ENCODE assay signal across 8 mouse cellular contexts in genomic region chr7:102246265-102246664, GRCm38 (mm10). TPM values are rescaled to one million over a fixed set of nuclear protein-coding genes. Genes with fewer than 3 reads are reported as not detected.
A peak's percentile ranks its signal among the peaks of the same experiment; 100 is the strongest.
DNase-seq lines count a peak whose midpoint lies in the region; ATAC-seq and TF ChIP-seq lines count a peak whose summit lies in the region.

No protein-coding gene starts in this region.

- no peak overlapping the region for H3K4me3 ChIP-seq in heart, embryonic 14.5 days (ENCODE audit: control insufficient read depth in 1 of 2, insufficient read depth in 1 of 2, low read depth in 1 of 2, low read length in 2 of 2)
- H3K4me3 ChIP-seq in midbrain, embryonic 11.5 days (ENCODE audit: low read depth, low read length) = no peak overlapping the region
- no peak overlapping the region for H3K4me3 ChIP-seq in midbrain, postnatal 0 days (ENCODE audit: low read depth, low read length)
- H3K4me3 ChIP-seq in intestine, postnatal 0 days (ENCODE audit: low read depth, low read length) = no peak overlapping the region
- no peak overlapping the region for H3K4me3 ChIP-seq in stomach, embryonic 15.5 days (replicated peaks)

- no peaks in the 10 kb centered on the region for H3K9me3 ChIP-seq in heart, embryonic 14.5 days (ENCODE audit: control insufficient read depth, low read length)
- no peaks in the 10 kb centered on the region for H3K9me3 ChIP-seq in midbrain, embryonic 11.5 days (ENCODE audit: control insufficient read depth, low read length)
- no peaks in the 10 kb centered on the region for H3K9me3 ChIP-seq in midbrain, postnatal 0 days (ENCODE audit: low read length)
- H3K9me3 ChIP-seq in intestine, postnatal 0 days (ENCODE audit: control insufficient read depth) = no peaks in the 10 kb centered on the region
- H3K9me3 ChIP-seq in stomach, embryonic 15.5 days = no peaks in the 10 kb centered on the region

- 48% methylated on average over 6 of the region's 6 CpGs for WGBS in heart, embryonic 14.5 days
- whole genome bisulfite sequencing in midbrain, embryonic 11.5 days = 54% methylated on average over 6 of the region's 6 CpGs
- 63% methylated on average over 6 of the region's 6 CpGs for WGBS in midbrain, postnatal 0 days
- 29% methylated on average over 6 of the region's 6 CpGs for WGBS in intestine, postnatal 0 days
- WGBS in stomach, embryonic 15.5 days = 49% methylated on average over 6 of the region's 6 CpGs

- H3K36me3 ChIP-seq in heart, embryonic 14.5 days (ENCODE audit: control insufficient read depth, insufficient read depth, low read length) = peaks cover 17% of the 10 kb centered on the region
- no peaks in the 10 kb centered on the region for H3K36me3 ChIP-seq in midbrain, embryonic 11.5 days (ENCODE audit: control insufficient read depth, insufficient read depth, low read length)
- H3K36me3 ChIP-seq in midbrain, postnatal 0 days (ENCODE audit: insufficient read depth, low read length) = no peaks in the 10 kb centered on the region
- peaks cover 4% of the 10 kb centered on the region for H3K36me3 ChIP-seq in intestine, postnatal 0 days (ENCODE audit: control insufficient read depth, insufficient read depth)
- no peaks in the 10 kb centered on the region for H3K36me3 ChIP-seq in stomach, embryonic 15.5 days

- H3K4me1 ChIP-seq in heart, embryonic 14.5 days (ENCODE audit: control insufficient read depth in 2 of 2, insufficient read depth in 2 of 2, low read length in 2 of 2) = peaks cover 35 to 72% of the 10 kb centered on the region in 2 experiments
- peaks cover 26% of the 10 kb centered on the region for H3K4me1 ChIP-seq in midbrain, embryonic 11.5 days (ENCODE audit: control insufficient read depth, insufficient read depth, low read length)
- H3K4me1 ChIP-seq in midbrain, postnatal 0 days (ENCODE audit: insufficient read depth, low read length) = peaks cover 3% of the 10 kb centered on the region; the same call in 1 of the 2 replicates
- H3K4me1 ChIP-seq in intestine, postnatal 0 days (replicated peaks; ENCODE audit: control insufficient read depth, insufficient read depth, low read length) = peaks cover 48% of the 10 kb centered on the region
- peaks cover 58% of the 10 kb centered on the region for H3K4me1 ChIP-seq in stomach, embryonic 15.5 days

- peak overlapping the region; percentile 83; the same call in 1 of the 2 replicates for H3K4me2 ChIP-seq in heart, embryonic 14.5 days (ENCODE audit: low read length)
- no peak overlapping the region for H3K4me2 ChIP-seq in midbrain, embryonic 11.5 days
- H3K4me2 ChIP-seq in midbrain, postnatal 0 days (ENCODE audit: low read depth, low read length, poor library complexity, severe bottlenecking) = no peak overlapping the region
- H3K4me2 ChIP-seq in intestine, postnatal 0 days (replicated peaks; ENCODE audit: low read depth) = peak overlapping the region; percentile 88
- H3K4me2 ChIP-seq in stomach, embryonic 15.5 days = peak overlapping the region; percentile 88

- no peaks in the 10 kb centered on the region for H3K27me3 ChIP-seq in heart, embryonic 14.5 days (ENCODE audit: control insufficient read depth, insufficient read depth, low read length)
- no peaks in the 10 kb centered on the region for H3K27me3 ChIP-seq in midbrain, embryonic 11.5 days (ENCODE audit: control insufficient read depth, insufficient read depth, low read length)
- no peaks in the 10 kb centered on the region for H3K27me3 ChIP-seq in midbrain, postnatal 0 days (ENCODE audit: insufficient read depth, low read length)
- H3K27me3 ChIP-seq in intestine, postnatal 0 days (replicated peaks; ENCODE audit: control insufficient read depth, insufficient read depth, low read length) = no peaks in the 10 kb centered on the region
- no peaks in the 10 kb centered on the region for H3K27me3 ChIP-seq in stomach, embryonic 15.5 days (replicated peaks)

- DNase-seq in heart, adult 9 months (ENCODE audit: low spot score in 2 of 2) = no peak
- no peak for DNase-seq in midbrain, embryonic 11.5 days (ENCODE audit: low spot score, missing footprints)
- no peak for DNase-seq in midbrain, postnatal 0 days (ENCODE audit: low spot score)
- no peak for DNase-seq in left cerebral cortex, postnatal 10 days (ENCODE audit: extremely low spot score in 1 of 2, low spot score in 2 of 2)
- DNase-seq in left cerebral cortex, postnatal 36 days (ENCODE audit: low spot score in 2 of 2) = no peak

- no peak for ATAC-seq in heart, embryonic 14.5 days (ENCODE audit: insufficient number of reproducible peaks, insufficient read depth, low FRiP score, low read depth)
- ATAC-seq in midbrain, embryonic 11.5 days (ENCODE audit: low FRiP score) = no peak
- no peak for ATAC-seq in midbrain, postnatal 0 days (ENCODE audit: low FRiP score)
- ATAC-seq in intestine, postnatal 0 days = no peak
- ATAC-seq in stomach, embryonic 15.5 days (ENCODE audit: insufficient read depth, low FRiP score, low read depth) = no peak

- no peak for TF ChIP-seq CTCF in midbrain, postnatal 0 days (IDR thresholded peaks at IDR 0.05)
- TF ChIP-seq CTCF in intestine, postnatal 0 days (IDR thresholded peaks at IDR 0.05; ENCODE audit: low read depth) = no peak

- peak overlapping the region; percentile 48 for H3K9ac ChIP-seq in heart, embryonic 14.5 days (ENCODE audit: low read length)
- H3K9ac ChIP-seq in midbrain, embryonic 11.5 days (ENCODE audit: low read length) = peak overlapping the region; percentile 24; the same call in 1 of the 2 replicates
- no peak overlapping the region for H3K9ac ChIP-seq in midbrain, postnatal 0 days (replicated peaks; ENCODE audit: low read length, poor library complexity, severe bottlenecking)
- H3K9ac ChIP-seq in intestine, postnatal 0 days (ENCODE audit: low read depth, low read length) = no peak overlapping the region
- H3K9ac ChIP-seq in stomach, embryonic 15.5 days = no peak overlapping the region

- peak overlapping the region in 1 of 2 experiments; percentile 57; a peak in 2 of 4 replicates for H3K27ac ChIP-seq in heart, embryonic 14.5 days (replicated peaks in 1 of 2; ENCODE audit: control insufficient read depth in 1 of 2, insufficient read depth in 1 of 2, low read depth in 2 of 2, low read length in 2 of 2)
- no peak overlapping the region for H3K27ac ChIP-seq in midbrain, embryonic 11.5 days (ENCODE audit: low read depth, low read length)
- H3K27ac ChIP-seq in midbrain, postnatal 0 days (ENCODE audit: low read depth, low read length) = no peak overlapping the region; the same call in 1 of the 2 replicates
- peak overlapping the region; percentile 84; the same call in 1 of the 2 replicates for H3K27ac ChIP-seq in intestine, postnatal 0 days (ENCODE audit: low read depth, low read length)
- peak overlapping the region; percentile 31; the same call in 1 of the 2 replicates for H3K27ac ChIP-seq in stomach, embryonic 15.5 days

- intact Hi-C loops in left cerebral cortex, postnatal 10 days (cut with DNase I) = no loop called here
- intact Hi-C loops in left cerebral cortex, postnatal 36 days (cut with DNase I) = loop anchor here (5.0 kb wide), 1 partner anchor 34 kb away; the partner anchor contains the start of genes Nup98 and Pgap2

RNA-seq across cellular contexts. Expression of gene Rhog, which starts 9.6 kb away (rescaled TPM):
- 43.8 and 46.2 TPM in 2 replicates for polyA plus RNA-seq in heart, embryonic 14.5 days (2014; fragmentation: Nextera tagmentation; extraction: Ambion mirVana)
- polyA plus RNA-seq in midbrain, embryonic 11.5 days (2014; fragmentation: Nextera tagmentation; extraction: Ambion mirVana) = 29.4 and 31.4 TPM in 2 replicates
- 11.0 and 11.3 TPM in 2 replicates for total RNA-seq in midbrain, postnatal 0 days (2014; rRNA removed)
- 15.8 and 17.2 TPM in 2 replicates for polyA plus RNA-seq in midbrain, postnatal 0 days (2015; fragmentation: Nextera tagmentation; extraction: Ambion mirVana)
- 74.2 and 78.1 TPM in 2 replicates for polyA plus RNA-seq in intestine, postnatal 0 days (2015; fragmentation: Nextera tagmentation; extraction: Ambion mirVana)
- polyA plus RNA-seq in stomach, embryonic 15.5 days (2015; fragmentation: Nextera tagmentation; extraction: Ambion mirVana) = 58.4 and 67.7 TPM in 2 replicates
- 10 to 100 TPM; 13.8 to 14.5 TPM for total RNA-seq in left cerebral cortex, postnatal 10 days (2021)
- 10 to 100 TPM; 25.5 to 31.0 TPM for total RNA-seq in left cerebral cortex, postnatal 36 days (2021)

RNA-seq across cellular contexts. Expression of gene Stim1, which starts 21.3 kb away (rescaled TPM):
- 13.1 and 15.0 TPM in 2 replicates for polyA plus RNA-seq in heart, embryonic 14.5 days (2014; fragmentation: Nextera tagmentation; extraction: Ambion mirVana)
- polyA plus RNA-seq in midbrain, embryonic 11.5 days (2014; fragmentation: Nextera tagmentation; extraction: Ambion mirVana) = 9.1 and 11.6 TPM in 2 replicates
- 26.6 and 30.7 TPM in 2 replicates for total RNA-seq in midbrain, postnatal 0 days (2014; rRNA removed)
- 15.4 and 17.1 TPM in 2 replicates for polyA plus RNA-seq in midbrain, postnatal 0 days (2015; fragmentation: Nextera tagmentation; extraction: Ambion mirVana)
- polyA plus RNA-seq in intestine, postnatal 0 days (2015; fragmentation: Nextera tagmentation; extraction: Ambion mirVana) = 13.0 and 13.8 TPM in 2 replicates
- 26.5 TPM in 2 replicates for polyA plus RNA-seq in stomach, embryonic 15.5 days (2015; fragmentation: Nextera tagmentation; extraction: Ambion mirVana)
- 10 to 100 TPM; 71.5 to 73.3 TPM for total RNA-seq in left cerebral cortex, postnatal 10 days (2021)
- total RNA-seq in left cerebral cortex, postnatal 36 days (2021) = 10 to 100 TPM; 88.5 to 92.8 TPM

RNA-seq across cellular contexts. Expression of gene Pgap2, which starts 36.3 kb away (rescaled TPM):
- 63.5 and 70.1 TPM in 2 replicates for polyA plus RNA-seq in heart, embryonic 14.5 days (2014; fragmentation: Nextera tagmentation; extraction: Ambion mirVana)
- polyA plus RNA-seq in midbrain, embryonic 11.5 days (2014; fragmentation: Nextera tagmentation; extraction: Ambion mirVana) = 51.6 and 52.1 TPM in 2 replicates
- 56.6 TPM in 2 replicates for total RNA-seq in midbrain, postnatal 0 days (2014; rRNA removed)
- 51.7 and 54.9 TPM in 2 replicates for polyA plus RNA-seq in midbrain, postnatal 0 days (2015; fragmentation: Nextera tagmentation; extraction: Ambion mirVana)
- polyA plus RNA-seq in intestine, postnatal 0 days (2015; fragmentation: Nextera tagmentation; extraction: Ambion mirVana) = 34.9 and 35.0 TPM in 2 replicates
- polyA plus RNA-seq in stomach, embryonic 15.5 days (2015; fragmentation: Nextera tagmentation; extraction: Ambion mirVana) = 96.3 and 99.2 TPM in 2 replicates
- 10 to 100 TPM; 31.5 to 32.6 TPM for total RNA-seq in left cerebral cortex, postnatal 10 days (2021)
- 10 to 100 TPM; 22.1 to 23.1 TPM for total RNA-seq in left cerebral cortex, postnatal 36 days (2021)

RNA-seq across cellular contexts. Expression of gene Nup98, which starts 36.3 kb away (rescaled TPM):
- polyA plus RNA-seq in heart, embryonic 14.5 days (2014; fragmentation: Nextera tagmentation; extraction: Ambion mirVana) = 27.3 and 27.6 TPM in 2 replicates
- polyA plus RNA-seq in midbrain, embryonic 11.5 days (2014; fragmentation: Nextera tagmentation; extraction: Ambion mirVana) = 42.0 and 45.0 TPM in 2 replicates
- total RNA-seq in midbrain, postnatal 0 days (2014; rRNA removed) = 36.3 and 39.5 TPM in 2 replicates
- 10.0 and 10.2 TPM in 2 replicates for polyA plus RNA-seq in midbrain, postnatal 0 days (2015; fragmentation: Nextera tagmentation; extraction: Ambion mirVana)
- 13.3 and 14.8 TPM in 2 replicates for polyA plus RNA-seq in intestine, postnatal 0 days (2015; fragmentation: Nextera tagmentation; extraction: Ambion mirVana)
- polyA plus RNA-seq in stomach, embryonic 15.5 days (2015; fragmentation: Nextera tagmentation; extraction: Ambion mirVana) = 29.5 and 33.6 TPM in 2 replicates
- total RNA-seq in left cerebral cortex, postnatal 10 days (2021) = 10 to 100 TPM; 33.4 to 33.8 TPM
- 10 to 100 TPM; 34.0 to 44.5 TPM for total RNA-seq in left cerebral cortex, postnatal 36 days (2021)

Comparison
In these comparisons a context has a peak if more than half of its experiments do, and no peak if none do; other contexts are left out.
1. H3K9ac ChIP-seq: peak in heart, embryonic 14.5 days (single experiment) and midbrain, embryonic 11.5 days (single experiment); none in midbrain, postnatal 0 days (single experiment), intestine, postnatal 0 days (single experiment) and stomach, embryonic 15.5 days (single experiment).
2. H3K27ac ChIP-seq: peak in intestine, postnatal 0 days (single experiment) and stomach, embryonic 15.5 days (single experiment); none in midbrain, embryonic 11.5 days (single experiment) and midbrain, postnatal 0 days (single experiment).
3. H3K4me2 ChIP-seq: peak in heart, embryonic 14.5 days (single experiment), intestine, postnatal 0 days (single experiment) and stomach, embryonic 15.5 days (single experiment); none in midbrain, embryonic 11.5 days (single experiment) and midbrain, postnatal 0 days (single experiment).